Mouse (Mus musculus) CH12.LX (cell line): ENCODE data around the gene Flywch2.

ENCODE experiments used
- CTCF ChIP-seq, 2 experiments: IDR thresholded peaks in 1 of 2; conservative IDR thresholded peaks in 1 of 2; 2 replicates each; pipeline ENCODE4 v1.5.1; 2011 to 2012; ENCODE audit warnings: low read depth in 2 of 2, low read length in 2 of 2, improper control_type of control experiment in 1 of 2, inconsistent platforms in 1 of 2, mild to moderate bottlenecking in 1 of 2, moderate library complexity in 1 of 2
- ELF1 ChIP-seq: IDR thresholded peaks from 2 replicates; pipeline ENCODE4 v1.6.1; 2014; ENCODE audit warnings: low read depth, mild to moderate bottlenecking, inconsistent platforms, low read length, improper control_type of control experiment
- JUND ChIP-seq: conservative IDR thresholded peaks from 2 replicates; pipeline ENCODE4 v1.6.1; 2011; ENCODE audit warnings: low read depth, low read length, improper control_type of control experiment
- MAZ ChIP-seq: IDR thresholded peaks from 2 replicates; pipeline ENCODE4 v1.6.1; 2012; ENCODE audit warnings: low read depth, mild to moderate bottlenecking, inconsistent platforms, low read length, improper control_type of control experiment, moderate library complexity
- POLR2A ChIP-seq: IDR thresholded peaks from 2 replicates; pipeline ENCODE4 v1.6.1; 2011; ENCODE audit warnings: low read depth, mild to moderate bottlenecking, improper control_type of control experiment, low read length
- ZC3H11A ChIP-seq: IDR thresholded peaks from 2 replicates; pipeline ENCODE4 v1.6.1; 2012; ENCODE audit warnings: low read depth, mild to moderate bottlenecking, inconsistent platforms, low read length, improper control_type of control experiment

- TF ChIP-seq CTCF (conservative IDR thresholded peaks at IDR 0.05 in 1 of 2, IDR thresholded peaks at IDR 0.05 in 1 of 2; ENCODE audit: low read depth in 2 of 2, low read length in 2 of 2) (no peak), MAZ (no peak), ZC3H11A (no peak), ELF1 (no peak), JUND (no peak), POLR2A (no peak)
These were observed 15.0 kb downstream of the Flywch2 start for GRCm38 (mm10) chr17:23770896-23771283.
